Mouse (Mus musculus): ENCODE data around the gene Fam83e. TPM values are rescaled to one million over a fixed set of nuclear protein-coding genes. Genes with fewer than 3 reads are reported as not detected.

The Fam83e gene
- polyA plus RNA-seq, 1 experiment from 2014 or later: 16.0 TPM

DNA sequence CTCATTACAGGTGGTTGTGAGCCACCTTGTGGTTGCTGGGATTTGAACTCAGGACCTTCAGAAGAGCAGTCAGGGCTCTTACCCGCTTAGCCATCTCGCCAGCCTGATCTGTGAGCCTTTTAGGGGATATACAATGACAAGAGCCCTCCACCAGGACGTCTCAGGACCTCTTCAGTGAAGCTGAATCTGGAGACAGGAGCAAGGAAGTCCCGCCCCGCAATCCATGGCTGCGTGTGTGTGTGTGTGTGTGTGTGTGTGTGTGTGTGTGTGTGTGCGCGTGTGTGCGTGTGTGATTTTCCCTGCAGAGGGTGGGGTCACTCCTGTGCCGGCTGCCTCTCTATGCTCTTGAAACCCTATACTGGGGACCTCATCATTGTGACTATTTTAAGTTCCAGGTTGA is 18.8 kb downstream of the Fam83e start:
- Histone ChIP-seq H3K27ac (ENCODE audit: low read length) (no peak overlapping the region), H3K4me1 (ENCODE audit: control insufficient read depth, insufficient read depth, low read length) (no peaks in the 10 kb centered on the region), H3K9me3 (replicated peaks; ENCODE audit: control insufficient read depth, low read length) (no peaks in the 10 kb centered on the region), H3K36me3 (ENCODE audit: control insufficient read depth, insufficient read depth, low read length) (no peaks in the 10 kb centered on the region), H3K4me3 (replicated peaks; ENCODE audit: low read length) (no peak overlapping the region), H3K27me3 (ENCODE audit: control insufficient read depth, insufficient read depth, low read length) (no peaks in the 10 kb centered on the region), H3K9ac (ENCODE audit: low read length) (no peak overlapping the region), H3K4me2 (ENCODE audit: low read depth, low read length) (no peak overlapping the region)
- 56% methylated on average over 10 of the region's 10 CpGs for WGBS
- ATAC-seq (ENCODE audit: insufficient read depth, low FRiP score): no peak

DNA sequence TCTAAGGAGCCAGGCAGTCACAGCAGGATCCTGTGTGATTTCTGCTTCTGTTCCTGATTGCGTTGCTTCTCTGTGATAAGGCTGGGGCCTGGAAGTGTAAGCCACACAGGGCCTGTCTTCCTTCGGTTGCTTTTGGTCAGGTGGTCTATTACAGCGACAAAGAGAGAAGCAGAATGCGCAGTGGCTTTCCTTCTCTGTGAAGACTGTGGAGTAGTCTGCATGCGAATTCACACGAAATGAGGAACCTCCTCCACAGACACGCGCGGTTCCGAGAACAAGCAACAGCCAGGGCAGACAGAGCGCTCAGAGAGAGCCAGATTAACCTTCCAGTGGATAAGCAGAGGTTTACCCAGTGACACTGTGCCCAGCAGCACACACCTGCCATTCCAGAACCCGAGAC is 20.3 kb downstream of the Fam83e start:
- Histone ChIP-seq H3K27ac (ENCODE audit: low read length) (no peak overlapping the region), H3K4me3 (replicated peaks; ENCODE audit: low read length) (no peak overlapping the region), H3K4me1 (ENCODE audit: control insufficient read depth, insufficient read depth, low read length) (no peaks in the 10 kb centered on the region), H3K27me3 (ENCODE audit: control insufficient read depth, insufficient read depth, low read length) (no peaks in the 10 kb centered on the region), H3K9ac (ENCODE audit: low read length) (0 out of 2 replicates have a peak overlapping the region, but pooled peaks have one; percentile 9), H3K4me2 (ENCODE audit: low read depth, low read length) (peak overlapping the region; percentile 47; the same call in 1 of the 2 replicates), H3K9me3 (replicated peaks; ENCODE audit: control insufficient read depth, low read length) (no peaks in the 10 kb centered on the region), H3K36me3 (ENCODE audit: control insufficient read depth, insufficient read depth, low read length) (no peaks in the 10 kb centered on the region)
- 79% methylated on average over 12 of the region's 12 CpGs for WGBS
- no peak for ATAC-seq (ENCODE audit: insufficient read depth, low FRiP score)

DNA sequence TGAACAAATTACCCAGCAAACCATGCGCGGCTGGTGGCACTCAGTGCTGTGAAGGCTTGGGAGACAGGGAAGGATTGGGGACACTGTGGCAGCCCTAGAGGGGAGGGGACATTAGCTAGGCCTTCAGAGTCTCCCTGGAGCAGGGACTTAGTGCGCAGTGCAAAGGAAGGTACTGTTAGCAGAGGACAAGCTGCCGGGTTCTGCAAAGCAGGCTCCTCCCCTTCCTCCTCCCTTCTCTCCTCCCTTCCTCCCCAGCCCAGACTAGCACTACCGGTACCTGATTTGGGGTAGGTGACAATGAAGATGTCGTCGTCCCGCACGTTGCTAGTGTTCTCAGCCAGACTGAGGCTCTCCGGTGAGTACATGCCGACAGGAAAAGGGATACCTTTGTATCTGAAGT is 20.8 kb downstream of the Fam83e start:
- Histone ChIP-seq H3K27ac (ENCODE audit: low read length) (no peak overlapping the region), H3K9me3 (replicated peaks; ENCODE audit: control insufficient read depth, low read length) (no peaks in the 10 kb centered on the region), H3K4me2 (ENCODE audit: low read depth, low read length) (peak overlapping the region; percentile 47), H3K4me3 (replicated peaks; ENCODE audit: low read length) (peak overlapping the region; percentile 34), H3K4me1 (ENCODE audit: control insufficient read depth, insufficient read depth, low read length) (no peaks in the 10 kb centered on the region), H3K36me3 (ENCODE audit: control insufficient read depth, insufficient read depth, low read length) (no peaks in the 10 kb centered on the region), H3K9ac (ENCODE audit: low read length) (peak overlapping the region; percentile 49), H3K27me3 (ENCODE audit: control insufficient read depth, insufficient read depth, low read length) (no peaks in the 10 kb centered on the region)
- peak; percentile 51; the same call in 1 of the 2 replicates for ATAC-seq (ENCODE audit: insufficient read depth, low FRiP score)
- 36% methylated on average over 11 of the region's 11 CpGs for WGBS

DNA sequence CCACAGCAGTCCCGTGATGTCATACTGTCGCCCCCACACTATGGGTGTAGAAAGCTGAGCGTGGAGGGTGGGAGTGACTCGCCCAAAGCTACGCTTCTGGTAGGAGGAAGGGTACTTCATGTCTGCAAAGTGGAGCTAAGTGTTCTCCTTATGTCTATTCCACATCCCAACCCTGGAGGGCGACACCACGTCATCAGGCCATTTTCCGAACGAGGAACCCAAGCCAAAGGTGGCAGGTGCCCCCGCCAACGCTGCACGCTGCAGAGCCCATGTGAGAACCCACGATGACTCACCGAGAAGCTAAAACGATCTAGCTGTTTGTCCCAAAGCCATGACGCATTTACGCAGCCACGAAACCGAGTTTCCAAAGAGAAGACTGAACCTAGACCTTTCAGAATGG is 21.3 kb downstream of the Fam83e start:
- Histone ChIP-seq H3K36me3 (ENCODE audit: control insufficient read depth, insufficient read depth, low read length) (no peaks in the 10 kb centered on the region), H3K27ac (ENCODE audit: low read length) (no peak overlapping the region), H3K9ac (ENCODE audit: low read length) (peak overlapping the region; percentile 49), H3K4me2 (ENCODE audit: low read depth, low read length) (peak overlapping the region; percentile 47), H3K4me1 (ENCODE audit: control insufficient read depth, insufficient read depth, low read length) (no peaks in the 10 kb centered on the region), H3K9me3 (replicated peaks; ENCODE audit: control insufficient read depth, low read length) (no peaks in the 10 kb centered on the region), H3K27me3 (ENCODE audit: control insufficient read depth, insufficient read depth, low read length) (no peaks in the 10 kb centered on the region), H3K4me3 (replicated peaks; ENCODE audit: low read length) (peak overlapping the region; percentile 34)
- no peak; the same call in 1 of the 2 replicates for ATAC-seq (ENCODE audit: insufficient read depth, low FRiP score)
- 31% methylated on average over 19 of the region's 19 CpGs for WGBS

DNA sequence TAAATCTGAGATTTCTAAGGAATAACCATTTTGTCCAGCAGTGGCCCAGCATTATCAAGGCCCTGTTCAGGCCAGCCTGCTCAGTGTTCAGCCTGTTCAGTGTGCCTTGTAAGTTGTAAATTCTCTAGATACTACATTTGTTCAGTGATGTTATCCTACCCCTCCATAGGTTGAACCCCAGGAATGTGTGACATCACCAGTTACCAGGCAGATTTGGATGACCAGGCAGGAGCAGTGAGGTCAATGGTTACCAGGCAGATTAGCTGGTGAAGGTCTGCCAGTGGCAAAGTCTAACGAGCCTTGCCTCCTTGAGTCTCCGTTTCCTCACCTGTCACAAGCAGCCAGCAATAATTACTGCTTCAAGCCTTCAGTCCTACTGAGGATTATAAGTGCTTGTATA is 23.4 kb downstream of the Fam83e start:
- ATAC-seq (ENCODE audit: insufficient read depth, low FRiP score): peak; percentile 51; the same call in 1 of the 2 replicates
- H3K27ac ChIP-seq (ENCODE audit: low read length): no peak overlapping the region
- H3K27me3 ChIP-seq (ENCODE audit: control insufficient read depth, insufficient read depth, low read length): no peaks in the 10 kb centered on the region
- no peak overlapping the region for H3K4me2 ChIP-seq (ENCODE audit: low read depth, low read length)
- WGBS: 48% methylated on average over 2 of the region's 2 CpGs
- H3K9me3 ChIP-seq (replicated peaks; ENCODE audit: control insufficient read depth, low read length): no peaks in the 10 kb centered on the region
- H3K4me1 ChIP-seq (ENCODE audit: control insufficient read depth, insufficient read depth, low read length): peaks cover 9% of the 10 kb centered on the region; the same call in 1 of the 2 replicates
- no peaks in the 10 kb centered on the region for H3K36me3 ChIP-seq (ENCODE audit: control insufficient read depth, insufficient read depth, low read length)
- no peak overlapping the region for H3K9ac ChIP-seq (ENCODE audit: low read length)
- H3K4me3 ChIP-seq (replicated peaks; ENCODE audit: low read length): no peak overlapping the region

DNA sequence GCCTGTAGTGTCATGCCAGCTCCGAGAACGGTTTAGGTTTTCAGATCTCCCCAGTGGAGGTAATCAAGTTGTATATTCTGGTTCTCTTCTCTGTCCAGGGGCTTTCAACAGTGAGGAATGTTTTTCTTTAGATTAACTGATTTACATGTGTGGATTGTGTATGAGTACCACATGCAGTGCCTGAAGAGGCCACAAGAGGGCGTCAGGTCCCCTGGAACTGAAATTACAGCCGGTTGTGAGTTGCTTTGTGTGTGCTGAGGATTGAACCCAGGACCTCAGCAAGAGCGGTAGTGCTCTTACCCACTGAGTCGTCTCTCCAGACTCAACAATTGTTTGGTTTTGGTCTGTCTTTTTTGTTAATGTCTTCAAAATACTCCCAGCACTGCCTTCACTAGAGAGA is 25.5 kb downstream of the Fam83e start:
- no peak for ATAC-seq (ENCODE audit: insufficient read depth, low FRiP score)
- peaks cover 10% of the 10 kb centered on the region; the same call in 1 of the 2 replicates for H3K4me1 ChIP-seq (ENCODE audit: control insufficient read depth, insufficient read depth, low read length)
- no peaks in the 10 kb centered on the region for H3K27me3 ChIP-seq (ENCODE audit: control insufficient read depth, insufficient read depth, low read length)
- no peak overlapping the region for H3K4me2 ChIP-seq (ENCODE audit: low read depth, low read length)
- no peaks in the 10 kb centered on the region for H3K36me3 ChIP-seq (ENCODE audit: control insufficient read depth, insufficient read depth, low read length)
- no peak overlapping the region for H3K4me3 ChIP-seq (replicated peaks; ENCODE audit: low read length)
- no peaks in the 10 kb centered on the region for H3K9me3 ChIP-seq (replicated peaks; ENCODE audit: control insufficient read depth, low read length)
- 63% methylated on average over 6 of the region's 6 CpGs for WGBS
- no peak overlapping the region for H3K9ac ChIP-seq (ENCODE audit: low read length)
- H3K27ac ChIP-seq (ENCODE audit: low read length): no peak overlapping the region

DNA sequence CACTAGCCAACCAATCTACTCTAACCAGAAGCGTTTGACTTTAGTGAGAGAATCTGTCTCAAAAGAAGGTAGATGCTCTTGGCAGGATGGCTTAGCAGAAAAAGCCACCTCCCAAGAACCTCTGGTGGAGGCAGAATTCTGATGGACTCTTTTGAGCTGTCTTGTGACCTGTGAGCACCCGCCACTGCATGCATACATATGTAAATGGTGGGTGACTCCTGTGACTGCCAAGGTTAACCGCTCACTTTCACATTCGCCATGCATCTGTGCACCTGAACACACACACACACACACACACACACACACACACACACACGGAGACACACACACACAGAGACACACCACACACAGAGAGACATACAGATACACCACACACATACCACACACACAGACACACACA is 26.4 kb downstream of the Fam83e start:
- Histone ChIP-seq H3K27ac (ENCODE audit: low read length) (no peak overlapping the region), H3K9me3 (replicated peaks; ENCODE audit: control insufficient read depth, low read length) (no peaks in the 10 kb centered on the region), H3K4me1 (ENCODE audit: control insufficient read depth, insufficient read depth, low read length) (peaks cover 10% of the 10 kb centered on the region; the same call in 1 of the 2 replicates), H3K36me3 (ENCODE audit: control insufficient read depth, insufficient read depth, low read length) (no peaks in the 10 kb centered on the region), H3K4me3 (replicated peaks; ENCODE audit: low read length) (no peak overlapping the region), H3K27me3 (ENCODE audit: control insufficient read depth, insufficient read depth, low read length) (no peaks in the 10 kb centered on the region), H3K4me2 (ENCODE audit: low read depth, low read length) (no peak overlapping the region), H3K9ac (ENCODE audit: low read length) (no peak overlapping the region)
- no peak for ATAC-seq (ENCODE audit: insufficient read depth, low FRiP score)
- 85% methylated on average over 5 of the region's 5 CpGs for WGBS

DNA sequence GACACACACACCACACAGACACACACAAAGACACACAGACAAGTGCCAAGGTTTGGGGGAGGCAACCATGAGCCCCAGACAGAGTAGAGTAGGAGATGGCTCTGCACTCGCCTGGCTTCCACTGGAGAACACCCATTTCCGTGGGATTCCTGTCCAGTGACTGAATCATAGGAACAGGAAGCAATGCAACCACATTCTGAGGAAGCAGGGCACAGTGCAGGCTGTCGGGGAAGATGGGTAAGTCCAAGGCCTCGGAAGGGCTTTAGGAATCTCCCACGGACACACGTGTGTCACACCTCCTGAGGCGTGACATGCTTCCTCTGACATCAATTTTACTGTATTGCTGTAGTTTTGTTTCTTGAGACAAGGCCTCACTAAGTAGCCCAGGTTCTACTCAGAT is 27.1 kb downstream of the Fam83e start:
- WGBS: 70% methylated on average over 7 of the region's 7 CpGs
- Histone ChIP-seq H3K4me2 (ENCODE audit: low read depth, low read length) (no peak overlapping the region), H3K4me3 (replicated peaks; ENCODE audit: low read length) (no peak overlapping the region), H3K9ac (ENCODE audit: low read length) (no peak overlapping the region), H3K27me3 (ENCODE audit: control insufficient read depth, insufficient read depth, low read length) (no peaks in the 10 kb centered on the region), H3K27ac (ENCODE audit: low read length) (no peak overlapping the region), H3K36me3 (ENCODE audit: control insufficient read depth, insufficient read depth, low read length) (no peaks in the 10 kb centered on the region), H3K9me3 (replicated peaks; ENCODE audit: control insufficient read depth, low read length) (no peaks in the 10 kb centered on the region), H3K4me1 (ENCODE audit: control insufficient read depth, insufficient read depth, low read length) (peaks cover 10% of the 10 kb centered on the region; the same call in 1 of the 2 replicates)
- ATAC-seq (ENCODE audit: insufficient read depth, low FRiP score): no peak

DNA sequence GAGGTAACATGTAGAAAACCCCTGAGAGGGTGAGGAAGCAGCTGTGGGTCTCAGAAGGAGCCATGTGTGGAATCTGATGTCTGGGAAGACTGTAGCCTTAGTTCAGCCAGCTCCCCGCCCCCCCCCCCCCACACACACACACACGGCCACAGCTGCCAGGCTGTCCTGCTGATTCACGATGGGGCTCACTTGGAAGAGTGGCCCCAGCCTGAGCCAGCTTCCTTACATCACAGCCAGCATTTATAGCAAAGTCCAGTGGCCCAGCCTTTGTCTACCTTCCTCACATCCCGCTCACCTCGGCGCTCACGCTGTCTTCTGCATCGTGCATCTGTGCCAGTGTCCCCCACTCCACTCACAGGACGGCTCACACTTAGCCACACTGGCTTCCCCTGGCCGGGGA is 28.4 kb downstream of the Fam83e start:
- H3K27ac ChIP-seq (ENCODE audit: low read length): no peak overlapping the region
- peak; percentile 44; the same call in 1 of the 2 replicates for ATAC-seq (ENCODE audit: insufficient read depth, low FRiP score)
- H3K4me2 ChIP-seq (ENCODE audit: low read depth, low read length): no peak overlapping the region

More for the DNA sequence above, 28.4 kb downstream of the Fam83e start:
- peaks cover 10% of the 10 kb centered on the region; the same call in 1 of the 2 replicates for H3K4me1 ChIP-seq (ENCODE audit: control insufficient read depth, insufficient read depth, low read length)
- no peaks in the 10 kb centered on the region for H3K36me3 ChIP-seq (ENCODE audit: control insufficient read depth, insufficient read depth, low read length)
- H3K9me3 ChIP-seq (replicated peaks; ENCODE audit: control insufficient read depth, low read length): no peaks in the 10 kb centered on the region
- no peak overlapping the region for H3K9ac ChIP-seq (ENCODE audit: low read length)
- H3K27me3 ChIP-seq (ENCODE audit: control insufficient read depth, insufficient read depth, low read length): no peaks in the 10 kb centered on the region
- H3K4me3 ChIP-seq (replicated peaks; ENCODE audit: low read length): no peak overlapping the region
- WGBS: 34% methylated on average over 9 of the region's 10 CpGs
